Mouse (Mus musculus) inflammation-experienced regulatory T-cells, adult 6 months (primary cell): ENCODE measurements around the gene Igsf11. TPM values are rescaled to one million over a fixed set of nuclear protein-coding genes. Genes with fewer than 3 reads are reported as not detected.

Source experiments
- ATAC-seq: one replicate; pipeline ENCODE4 v1.8.0; 2017
- polyA plus RNA-seq, 3 experiments: library from polyadenylated mRNA; unstranded; fragments of 100-300 nt; shearing (Covaris generic); gene quantifications; one replicate each; pipeline ENCODE4 v1.2.1; 2017

Gene Igsf11
- polyA plus RNA-seq, 3 experiments from 2014 or later: not detected

- no peak for ATAC-seq
Observed at GRCm38 (mm10) chr16:38940805-38941204, 48.3 kb downstream of the Igsf11 start.

GRCm38 (mm10) chr16:38941275-38941674 is 48.8 kb downstream of the Igsf11 start:
- no peak for ATAC-seq

GRCm38 (mm10) chr16:38943706-38944550 is 51.5 kb downstream of the Igsf11 start:
- ATAC-seq: no peak

- no peak for ATAC-seq
Observed at GRCm38 (mm10) chr16:38945111-38945510, 52.6 kb downstream of the Igsf11 start.

GRCm38 (mm10) chr16:38945581-38945981 is 53.1 kb downstream of the Igsf11 start:
- ATAC-seq: no peak

GRCm38 (mm10) chr16:38946453-38946852 is 54.0 kb downstream of the Igsf11 start:
- ATAC-seq: no peak

GRCm38 (mm10) chr16:38947141-38947879 is 54.8 kb downstream of the Igsf11 start:
- ATAC-seq: no peak

GRCm38 (mm10) chr16:38948441-38948840 is 56.0 kb downstream of the Igsf11 start:
- ATAC-seq: no peak

GRCm38 (mm10) chr16:38952881-38953280 is 60.4 kb downstream of the Igsf11 start:
- no peak for ATAC-seq

- ATAC-seq: no peak
Observed at GRCm38 (mm10) chr16:38953821-38954220, 61.4 kb downstream of the Igsf11 start.

- ATAC-seq: no peak
Observed at GRCm38 (mm10) chr16:38954501-38955288, 62.2 kb downstream of the Igsf11 start.

GRCm38 (mm10) chr16:38955296-38955695 is 62.8 kb downstream of the Igsf11 start:
- no peak for ATAC-seq

- ATAC-seq: no peak
Observed at GRCm38 (mm10) chr16:38958801-38959200, 66.3 kb downstream of the Igsf11 start.

GRCm38 (mm10) chr16:38960550-38960949 is 68.1 kb downstream of the Igsf11 start:
- no peak for ATAC-seq

- ATAC-seq: no peak
Observed at GRCm38 (mm10) chr16:38961865-38962264, 69.4 kb downstream of the Igsf11 start.

GRCm38 (mm10) chr16:38962695-38963094 is 70.2 kb downstream of the Igsf11 start:
- no peak for ATAC-seq

- ATAC-seq: no peak
Observed at GRCm38 (mm10) chr16:38967026-38967425, 74.6 kb downstream of the Igsf11 start.

GRCm38 (mm10) chr16:38976151-38976550 is 83.7 kb downstream of the Igsf11 start:
- ATAC-seq: no peak

- no peak for ATAC-seq
Observed at GRCm38 (mm10) chr16:38978546-38978945, 86.1 kb downstream of the Igsf11 start.

- ATAC-seq: no peak
Observed at GRCm38 (mm10) chr16:38980546-38980945, 88.1 kb downstream of the Igsf11 start.

- ATAC-seq: no peak
Observed at GRCm38 (mm10) chr16:38982051-38982450, 89.6 kb downstream of the Igsf11 start.

- ATAC-seq: no peak
Observed at GRCm38 (mm10) chr16:38982508-38983236, 90.2 kb downstream of the Igsf11 start.
